Mouse (Mus musculus) testis, adult 2 months (tissue): ENCODE data around the gene Smg7. TPM values are rescaled to one million over a fixed set of nuclear protein-coding genes. Genes with fewer than 3 reads are reported as not detected.

Experiments used
- H3K27ac ChIP-seq: fragments of 200-500 bp; 2 replicates; pipeline ENCODE4 v1.5.1; 2012; ENCODE audit warnings: low read depth, low read length; ENCODE audit not compliant: control insufficient read depth, insufficient read depth
- H3K27me3 ChIP-seq: fragments of 200-500 bp; 2 replicates; pipeline ENCODE4 v1.6.1; 2012; ENCODE audit warnings: mild to moderate bottlenecking, low read length, moderate library complexity; ENCODE audit not compliant: control insufficient read depth, insufficient read depth
- H3K36me3 ChIP-seq: fragments of 200-500 bp; 2 replicates; pipeline ENCODE4 v1.6.1; 2012; ENCODE audit warnings: mild to moderate bottlenecking, low read length; ENCODE audit not compliant: control insufficient read depth, insufficient read depth
- H3K4me1 ChIP-seq: fragments of 200-500 bp; 2 replicates; pipeline ENCODE4 v1.6.1; 2012; ENCODE audit warnings: low read length; ENCODE audit not compliant: control insufficient read depth, insufficient read depth
- H3K4me3 ChIP-seq: fragments of 200-500 bp; 2 replicates; pipeline ENCODE4 v1.5.1; 2012; ENCODE audit warnings: low read depth, mild to moderate bottlenecking, low read length, moderate library complexity, mixed read lengths; ENCODE audit not compliant: control insufficient read depth
- CTCF ChIP-seq: fragments of 200-500 bp; IDR thresholded peaks from 2 replicates; pipeline ENCODE4 v1.5.1; 2012; ENCODE audit warnings: low read depth, mild to moderate bottlenecking, inconsistent platforms, low read length, moderate library complexity; ENCODE audit not compliant: control insufficient read depth, insufficient read depth, insufficient replicate concordance
- POLR2A ChIP-seq: fragments of 200-500 bp; IDR thresholded peaks from 2 replicates; pipeline ENCODE4 v1.6.1; 2012; ENCODE audit warnings: low read depth, mild to moderate bottlenecking, inconsistent platforms, low read length, moderate library complexity; ENCODE audit not compliant: control insufficient read depth
- polyA plus RNA-seq: library from polyadenylated mRNA; depleted of rRNA; stranded (reverse); fragments of >200 nt; gene quantifications from 2 replicates; pipeline ENCODE4 v1.2.3, GENCODE M21; 2012; rRNA removed

The Smg7 gene
- polyA plus RNA-seq, 1 experiment, result 99.6 TPM

GRCm38 (mm10) chr1:152790254-152790653, 112.2 kb downstream of the Smg7 start:
- H3K36me3 ChIP-seq, result no peaks in the 10 kb centered on the region
- H3K4me3 ChIP-seq, result no peak overlapping the region
- H3K4me1 ChIP-seq, result no peaks in the 10 kb centered on the region
- no peaks in the 10 kb centered on the region for H3K27me3 ChIP-seq
- no peak for TF ChIP-seq POLR2A
- peak; percentile 22; the same call in 1 of the 2 replicates for TF ChIP-seq CTCF
- no peak overlapping the region for H3K27ac ChIP-seq

DNA sequence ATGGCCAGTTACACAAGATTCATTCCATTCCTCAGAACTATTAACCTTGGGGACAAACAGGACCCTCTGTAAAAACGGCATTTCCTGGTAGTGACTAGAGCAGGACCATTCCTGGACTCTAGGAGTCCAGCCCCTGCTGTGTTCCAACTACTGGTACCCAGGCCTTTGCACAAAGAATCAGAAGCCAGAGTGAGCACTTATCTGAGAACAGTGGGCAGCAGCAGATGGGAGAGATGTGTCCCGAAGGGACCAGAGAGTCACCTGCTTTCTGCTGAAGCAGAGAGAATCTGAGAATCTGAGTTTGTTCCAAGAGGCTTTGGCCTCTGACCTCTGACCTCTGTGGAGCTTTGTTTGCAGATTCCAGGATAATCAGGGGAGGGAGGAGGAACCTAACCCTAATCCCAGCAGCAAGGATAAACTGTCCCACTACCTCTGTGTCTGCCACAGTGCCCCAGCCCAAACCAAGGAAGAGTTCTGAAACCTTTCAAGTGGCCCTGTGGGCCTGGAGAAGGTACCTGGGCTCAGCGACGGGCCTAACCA, 114.3 kb downstream of the Smg7 start:
- Histone ChIP-seq H3K27me3 (no peaks in the 10 kb centered on the region), H3K27ac (no peak overlapping the region), H3K4me1 (no peaks in the 10 kb centered on the region), H3K36me3 (no peaks in the 10 kb centered on the region), H3K4me3 (no peak overlapping the region)
- no peak for TF ChIP-seq CTCF
- TF ChIP-seq POLR2A, result no peak

Other genes starting within 250 kb of the Smg7 start
- gene Apobec4, start 152.1 kb downstream of the Smg7 start, polyA plus RNA-seq, result 51.5 and 62.1 TPM in 2 replicates
- gene Rgl1, start 136.3 kb downstream of the Smg7 start, polyA plus RNA-seq, result 49.2 and 55.2 TPM in 2 replicates
- 16.2 and 19.3 TPM in 2 replicates for gene Arpc5, start 136.1 kb downstream of the Smg7 start, polyA plus RNA-seq
- 0.40 and 0.44 TPM in 2 replicates for gene Ncf2, start 102.5 kb downstream of the Smg7 start, polyA plus RNA-seq
- 2.8 and 3.2 TPM in 2 replicates for gene Nmnat2, start 52.3 kb upstream of the Smg7 start, polyA plus RNA-seq